Mouse (Mus musculus) lung, adult 2 months (tissue): ENCODE data around the gene Dst.

Source experiments
- CTCF ChIP-seq: fragments of 200-500 bp; IDR thresholded peaks from 2 replicates; pipeline ENCODE4 v1.5.1; 2011; ENCODE audit warnings: mild to moderate bottlenecking, low read length, control low read depth; ENCODE audit not compliant: insufficient read depth
- POLR2A ChIP-seq: fragments of 200-500 bp; IDR thresholded peaks from 2 replicates; pipeline ENCODE4 v1.6.1; 2011; ENCODE audit warnings: low read depth, mild to moderate bottlenecking, control low read depth, low read length, borderline replicate concordance; ENCODE audit errors: extremely low read depth

GRCm38 (mm10) chr1:34005726-34006638, 98.0 kb downstream of the Dst start:
- peak; percentile 37; the same call in 1 of the 2 replicates for TF ChIP-seq CTCF
- TF ChIP-seq POLR2A = peak; percentile 22; the same call in 1 of the 2 replicates
